Mouse (Mus musculus): ENCODE results near the gene Sdf4.

The Sdf4 gene

GRCm38 (mm10) chr4:155992241-155992905 is at the start of gene Sdf4, which contains the start of gene B3galt6:
Sdf4 (plus strand) TSS chr4:155992872.
B3galt6 (minus strand) TSS chr4:155992649.
- DNase-seq (ENCODE audit: low spot score), result peak; percentile 91

GRCm38 (mm10) chr4:155943049-155943452 is 49.6 kb upstream of the Sdf4 start:
- peak; percentile 54 for DNase-seq (ENCODE audit: low spot score)

GRCm38 (mm10) chr4:155943534-155944249 is 49.0 kb upstream of the Sdf4 start, which contains the start of gene Ube2j2:
Ube2j2 (plus strand) TSS chr4:155943831.
- DNase-seq (ENCODE audit: low spot score), result peak; percentile 95

GRCm38 (mm10) chr4:155944271-155944670 is 48.4 kb upstream of the Sdf4 start:
- peak; percentile 52 for DNase-seq (ENCODE audit: low spot score)

GRCm38 (mm10) chr4:155947094-155947493 is 45.6 kb upstream of the Sdf4 start:
- DNase-seq (ENCODE audit: low spot score), result no peak

- no peak for DNase-seq (ENCODE audit: low spot score)
Measured at GRCm38 (mm10) chr4:155955491-155955890, 37.2 kb upstream of the Sdf4 start.

GRCm38 (mm10) chr4:155959275-155959674 is 33.4 kb upstream of the Sdf4 start:
- DNase-seq (ENCODE audit: low spot score), result peak; percentile 85

- peak; percentile 63 for DNase-seq (ENCODE audit: low spot score)
Measured at GRCm38 (mm10) chr4:155962167-155962971, 30.3 kb upstream of the Sdf4 start, which contains the start of gene C1qtnf12. C1qtnf12 (plus strand) TSS chr4:155962318.

- no peak for DNase-seq (ENCODE audit: low spot score)
Measured at GRCm38 (mm10) chr4:155963106-155963505, 29.6 kb upstream of the Sdf4 start.

GRCm38 (mm10) chr4:155964396-155964795 is 28.3 kb upstream of the Sdf4 start:
- DNase-seq (ENCODE audit: low spot score), result no peak

- DNase-seq (ENCODE audit: low spot score), result no peak
Measured at GRCm38 (mm10) chr4:155969043-155969653, 23.5 kb upstream of the Sdf4 start.

- no peak for DNase-seq (ENCODE audit: low spot score)
Measured at GRCm38 (mm10) chr4:155970286-155970685, 22.4 kb upstream of the Sdf4 start.

- DNase-seq (ENCODE audit: low spot score), result no peak
Measured at GRCm38 (mm10) chr4:155972651-155973050, 20.0 kb upstream of the Sdf4 start.

- DNase-seq (ENCODE audit: low spot score), result no peak
Measured at GRCm38 (mm10) chr4:155973239-155973638, 19.4 kb upstream of the Sdf4 start.

- no peak for DNase-seq (ENCODE audit: low spot score)
Measured at GRCm38 (mm10) chr4:155981436-155982082, 11.1 kb upstream of the Sdf4 start.

GRCm38 (mm10) chr4:155983788-155984187 is 8.9 kb upstream of the Sdf4 start:
- no peak for DNase-seq (ENCODE audit: low spot score)

GRCm38 (mm10) chr4:155991211-155991907 is 1.3 kb upstream of the Sdf4 start:
- no peak for DNase-seq (ENCODE audit: low spot score)

GRCm38 (mm10) chr4:155991908-155992230 is 803 bp upstream of the Sdf4 start:
- no peak for DNase-seq (ENCODE audit: low spot score)

GRCm38 (mm10) chr4:155992906-155993547 is 355 bp downstream of the Sdf4 start:
- DNase-seq (ENCODE audit: low spot score), result peak; percentile 97

GRCm38 (mm10) chr4:155993606-155994005 is 934 bp downstream of the Sdf4 start:
- no peak for DNase-seq (ENCODE audit: low spot score)
